ENCODE assay signal across 8 mouse cellular contexts in the genomic region with DNA sequence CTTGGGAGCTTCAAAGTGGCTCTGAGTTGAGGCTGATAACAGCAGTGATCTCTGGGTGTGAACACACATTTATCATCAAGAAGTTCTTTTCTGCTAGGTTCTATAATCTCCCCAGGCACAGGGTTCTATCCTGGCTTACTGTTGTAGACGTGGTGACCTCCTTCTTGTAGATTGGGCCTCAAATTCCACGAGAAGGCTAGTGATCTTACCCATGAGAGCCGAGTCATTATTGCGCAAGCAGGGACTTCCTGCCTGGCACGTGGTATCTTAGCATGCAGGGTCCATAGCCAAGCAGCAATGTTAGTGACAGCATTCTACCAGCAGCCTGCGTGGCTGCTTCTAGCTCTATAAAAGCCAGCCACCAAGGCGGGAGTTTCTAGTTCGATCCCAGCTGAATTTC. TPM values are rescaled to one million over a fixed set of nuclear protein-coding genes. Genes with fewer than 3 reads are reported as not detected.
A peak's percentile ranks its signal among the peaks of the same experiment; 100 is the strongest.
DNase-seq lines count a peak whose midpoint lies in the region; ATAC-seq lines count a peak whose summit lies in the region.

No protein-coding gene starts in this region.

- peak; percentile 41 for ATAC-seq in activated CD4-positive, CD25-positive, alpha-beta regulatory T cell, adult 4 months
- peak; percentile 77 to 79 for ATAC-seq in hematopoietic stem cell, adult 5-6 weeks (replicated peaks in 1 of 2; ENCODE audit: insufficient read depth in 1 of 2, low FRiP score in 2 of 2, low TSS enrichment in 1 of 2, low read depth in 1 of 2, poor library complexity in 2 of 2, severe bottlenecking in 2 of 2)
- ATAC-seq in megakaryocyte, adult 5-6 weeks (ENCODE audit: poor library complexity, severe bottlenecking), result peak; percentile 69

- peak; percentile 34 to 42 for DNase-seq in gastrocnemius, adult 8-10 months (ENCODE audit: low spot score in 2 of 2)
- no peak for DNase-seq in gastrocnemius, postnatal 10 days
- no peak for DNase-seq in urinary bladder, adult 18-20 months (ENCODE audit: low spot score in 2 of 2)
- no peak for DNase-seq in cerebellum, adult 18-20 months
- DNase-seq in cerebellum, adult 9-10 months, result no peak

RNA-seq across cellular contexts. Expression of gene Nrip1, which starts 32.0 kb away (rescaled TPM):
- 10 to 100 TPM; 35.9 to 51.9 (median 37.8) TPM for total RNA-seq in gastrocnemius, adult 8-10 months (2022)
- total RNA-seq in gastrocnemius, postnatal 10 days (2021), result 10 to 100 TPM; 37.3 to 41.4 TPM
- 10 to 100 TPM; 31.6 to 41.4 TPM for polyA plus RNA-seq in activated CD4-positive, CD25-positive, alpha-beta regulatory T cell, adult 4 months (2017; shearing (Covaris generic))
- total RNA-seq in hematopoietic stem cell, adult 5-6 weeks (2017), result 58.3 and 66.5 TPM in 2 replicates
- 21.6 and 22.9 TPM in 2 replicates for total RNA-seq in megakaryocyte, adult 5-6 weeks (2015)
- total RNA-seq in megakaryocyte, adult 5-6 weeks (2017), result 12.2 and 18.3 TPM in 2 replicates

Comparison
In these comparisons a context has a peak if more than half of its experiments do, and no peak if none do; other contexts are left out.
1. DNase-seq: peak in gastrocnemius, adult 8-10 months (2 of 2); none in gastrocnemius, postnatal 10 days (single experiment), urinary bladder, adult 18-20 months (0 of 2), cerebellum, adult 18-20 months (0 of 2) and cerebellum, adult 9-10 months (single experiment).
2. Peak in every context shown above with its lines, with median percentiles within 50 percentile points of each other: ATAC-seq.